Mouse (Mus musculus): ENCODE data around the gene Zcchc2.

DNA sequence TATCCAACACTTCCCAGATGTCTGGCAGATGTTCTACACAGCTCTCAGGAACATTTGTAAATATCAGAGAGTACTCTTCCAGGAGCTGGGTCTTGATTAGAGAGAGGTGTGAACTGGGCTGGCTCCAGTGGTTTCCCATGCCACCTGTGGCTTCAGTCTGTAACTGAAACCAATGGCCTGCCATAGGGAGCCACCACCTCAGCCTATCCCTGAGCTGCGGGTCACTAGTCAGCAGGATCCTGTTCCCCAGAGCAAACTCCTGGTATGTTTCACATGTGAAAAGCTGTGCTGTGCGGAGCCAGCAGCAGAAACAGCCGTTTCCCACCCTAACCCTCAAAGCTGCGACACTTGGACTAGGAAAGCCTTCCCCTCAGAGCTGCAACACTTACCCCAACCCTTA lies 28.7 kb upstream of the Zcchc2 start:
- TF ChIP-seq FLI1 (IDR thresholded peaks at IDR 0.05; ENCODE audit: low read length) (no peak), GATA1 (IDR thresholded peaks at IDR 0.05; ENCODE audit: borderline replicate concordance, low read length) (no peak)

Data from megakaryocyte, embryonic 14.5 days (primary cell).